Mouse (Mus musculus) lung, adult 2 months (tissue): ENCODE measurements around the gene Ckap2l.

Experiments used
- CTCF ChIP-seq: fragments of 200-500 bp; IDR thresholded peaks from 2 replicates; pipeline ENCODE4 v1.5.1; 2011; ENCODE audit warnings: mild to moderate bottlenecking, low read length, control low read depth; ENCODE audit not compliant: insufficient read depth
- POLR2A ChIP-seq: fragments of 200-500 bp; IDR thresholded peaks from 2 replicates; pipeline ENCODE4 v1.6.1; 2011; ENCODE audit warnings: low read depth, mild to moderate bottlenecking, control low read depth, low read length, borderline replicate concordance; ENCODE audit errors: extremely low read depth

- TF ChIP-seq POLR2A (no peak), CTCF (no peak)
Measured at GRCm38 (mm10) chr2:129243005-129243404, 54.0 kb downstream of the Ckap2l start.
